Mouse (Mus musculus) stomach, embryonic 15.5 days (tissue): Measurements from ENCODE around the gene Sema4d. TPM values are rescaled to one million over a fixed set of nuclear protein-coding genes. Genes with fewer than 3 reads are reported as not detected.
A peak's percentile ranks its signal among the peaks of the same experiment; 100 is the strongest.
"Not testable (repeated sequence)": the region's sequence is repeated elsewhere in the genome, so short reads cannot be mapped to it uniquely, and the experiment has no call there.

Experiments
- ATAC-seq: fragments of 200-750 bp; cut with Nextera tagmentation; 2 replicates; pipeline ENCODE4 v1.8.0; 2017; ENCODE audit warnings: low read depth, moderate number of reproducible peaks, moderate TSS enrichment; ENCODE audit not compliant: insufficient read depth, low FRiP score
- H3K27ac ChIP-seq: fragments of 300-500 bp; sonication (generic); 2 replicates; pipeline ENCODE4 v1.5.1; 2015; ENCODE audit warnings: mild to moderate bottlenecking, inconsistent platforms
- H3K27me3 ChIP-seq: fragments of 300-500 bp; sonication (generic); replicated peaks from 2 replicates; pipeline ENCODE4 v1.6.1; 2015; ENCODE audit warnings: inconsistent platforms
- H3K36me3 ChIP-seq: fragments of 300-500 bp; sonication (generic); 2 replicates; pipeline ENCODE4 v1.6.1; 2015; ENCODE audit warnings: inconsistent platforms
- H3K4me1 ChIP-seq: fragments of 300-500 bp; sonication (generic); 2 replicates; pipeline ENCODE4 v1.6.1; 2015; ENCODE audit warnings: inconsistent platforms
- H3K4me2 ChIP-seq: fragments of 300-500 bp; sonication (generic); 2 replicates; pipeline ENCODE4 v1.6.1; 2015; ENCODE audit warnings: mild to moderate bottlenecking, inconsistent platforms
- H3K4me3 ChIP-seq: fragments of 300-500 bp; sonication (generic); replicated peaks from 2 replicates; pipeline ENCODE4 v1.5.1; 2015; ENCODE audit warnings: inconsistent platforms
- H3K9ac ChIP-seq: fragments of 300-500 bp; sonication (generic); 2 replicates; pipeline ENCODE4 v1.6.1; 2015; ENCODE audit warnings: inconsistent platforms
- H3K9me3 ChIP-seq: fragments of 300-500 bp; sonication (generic); 2 replicates; pipeline ENCODE4 v1.6.1; 2016; ENCODE audit warnings: inconsistent platforms
- WGBS: fragments of 180-500 bp; shearing (Covaris S2); methylation state at CpG from one replicate; pipeline ENCODE4 v1.1.7; 2015; 5-methylcytosine and 5-hydroxymethylcytosine counted together
- polyA plus RNA-seq: library from polyadenylated mRNA; unstranded; fragments of >200 nt; fragmentation: Nextera tagmentation; extraction: Ambion mirVana; gene quantifications from 2 replicates; pipeline ENCODE4 v1.2.1, GENCODE M21; 2015

The Sema4d gene
- polyA plus RNA-seq, 1 experiment from 2014 or later: 10.2 TPM

DNA sequence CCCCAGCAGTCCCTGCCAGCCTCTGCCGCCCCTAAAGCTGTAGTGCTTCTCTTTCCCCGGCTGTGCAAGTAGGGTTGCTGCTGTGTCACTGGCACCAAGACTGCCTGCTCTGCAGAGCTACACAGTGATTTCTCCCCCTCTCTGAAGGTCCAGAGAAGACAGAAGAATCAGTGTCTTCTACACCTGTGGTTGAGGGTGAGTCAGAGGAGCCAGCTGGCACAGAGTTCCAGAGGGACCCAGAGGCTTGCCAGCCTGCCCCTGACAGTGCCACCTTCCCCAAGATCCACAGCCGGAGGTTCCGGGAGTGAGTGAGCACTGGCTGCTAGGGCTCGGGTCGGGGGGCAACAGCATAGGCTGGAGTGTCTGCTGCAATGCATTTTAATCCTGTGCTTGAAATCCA is 114.9 kb downstream of the Sema4d start:
- H3K27me3 ChIP-seq: no peaks in the 10 kb centered on the region
- peaks cover 86% of the 10 kb centered on the region for H3K36me3 ChIP-seq
- H3K27ac ChIP-seq: no peak overlapping the region
- no peak overlapping the region for H3K4me2 ChIP-seq
- no peak overlapping the region for H3K9ac ChIP-seq
- H3K4me1 ChIP-seq: no peaks in the 10 kb centered on the region
- H3K4me3 ChIP-seq: no peak overlapping the region
- H3K9me3 ChIP-seq: no peaks in the 10 kb centered on the region
- WGBS: 94% methylated on average over 6 of the region's 6 CpGs
- ATAC-seq: no peak

DNA sequence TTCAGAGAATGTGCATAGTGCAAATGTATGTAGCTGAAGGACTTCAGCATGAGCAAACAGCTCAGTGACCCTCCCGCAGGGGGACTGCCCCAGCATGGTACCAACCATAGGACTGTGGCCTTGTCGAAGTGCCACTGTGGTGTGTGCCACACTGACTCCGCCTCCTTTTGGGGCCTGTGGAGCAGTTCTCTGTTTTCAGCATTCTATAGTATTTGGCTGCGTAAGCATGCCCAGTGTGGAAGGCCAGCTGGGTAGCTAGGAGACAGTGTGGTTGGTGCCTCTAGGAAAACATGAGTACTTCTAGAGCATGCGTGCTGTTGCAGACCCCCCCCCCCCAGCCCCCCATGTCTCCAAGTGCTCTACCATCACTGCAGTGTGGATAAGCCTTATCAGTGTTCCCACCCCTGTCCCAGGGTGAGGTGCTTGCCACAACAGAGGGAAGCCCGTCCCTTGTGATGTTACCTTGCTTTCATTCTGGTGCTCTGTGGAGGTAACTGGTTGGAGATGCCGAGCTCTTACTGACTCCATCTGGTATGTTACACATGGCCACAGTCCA is 115.8 kb downstream of the Sema4d start:
- no peaks in the 10 kb centered on the region for H3K4me1 ChIP-seq
- H3K4me2 ChIP-seq: no peak overlapping the region
- peaks cover 84% of the 10 kb centered on the region for H3K36me3 ChIP-seq
- no peak overlapping the region for H3K27ac ChIP-seq
- H3K9me3 ChIP-seq: no peaks in the 10 kb centered on the region
- peak; percentile 45; the same call in 1 of the 2 replicates for ATAC-seq
- H3K27me3 ChIP-seq: no peaks in the 10 kb centered on the region
- WGBS: 87% methylated on average over 7 of the region's 7 CpGs
- H3K9ac ChIP-seq: no peak overlapping the region
- H3K4me3 ChIP-seq: no peak overlapping the region

DNA sequence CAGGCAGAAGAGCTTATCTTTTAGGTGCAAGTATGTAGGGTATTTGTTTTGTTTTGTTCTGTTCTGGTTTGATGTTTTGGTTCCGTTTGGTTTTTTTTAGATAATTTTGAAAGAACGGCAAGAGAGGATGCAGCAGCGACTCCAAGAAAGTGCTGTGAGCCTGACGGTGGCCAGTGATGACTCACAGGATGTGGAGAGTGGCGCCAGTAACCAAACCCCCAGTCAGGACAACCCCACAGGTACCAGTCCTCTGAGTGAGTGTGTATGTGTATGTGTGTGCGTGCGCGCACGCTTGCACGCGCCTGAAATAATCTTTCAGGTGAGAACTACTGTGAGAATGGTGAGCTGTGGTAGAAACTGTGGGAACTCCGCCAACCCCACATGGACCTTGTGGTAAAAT is 116.5 kb downstream of the Sema4d start:
- no peaks in the 10 kb centered on the region for H3K9me3 ChIP-seq
- WGBS: 94% methylated on average over 12 of the region's 12 CpGs
- no peaks in the 10 kb centered on the region for H3K4me1 ChIP-seq
- H3K27me3 ChIP-seq: no peaks in the 10 kb centered on the region
- peaks cover 78% of the 10 kb centered on the region for H3K36me3 ChIP-seq
- H3K4me3 ChIP-seq: no peak overlapping the region
- H3K4me2 ChIP-seq: no peak overlapping the region
- H3K9ac ChIP-seq: no peak overlapping the region
- ATAC-seq: no peak
- no peak overlapping the region for H3K27ac ChIP-seq

DNA sequence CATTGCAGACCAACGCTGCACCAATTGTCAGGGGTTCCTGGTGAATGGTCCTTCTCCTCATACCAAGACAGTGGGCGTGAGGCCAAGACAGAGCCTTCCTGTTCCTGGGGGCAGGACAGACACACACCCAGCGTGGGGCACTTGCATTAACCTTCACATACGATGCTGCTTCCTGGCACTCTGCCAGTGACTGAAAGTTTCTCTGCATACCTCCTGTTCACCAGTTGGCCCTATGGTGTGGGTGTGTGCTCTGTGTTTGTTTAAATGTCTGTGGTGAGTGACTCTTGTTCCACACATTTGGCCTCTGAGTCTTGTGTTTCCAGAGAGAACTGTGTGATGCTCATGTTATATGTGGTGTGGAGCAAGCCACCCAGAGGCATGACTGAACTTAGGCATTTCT is 116.9 kb downstream of the Sema4d start:
- Histone ChIP-seq H3K4me2 (no peak overlapping the region), H3K27ac (no peak overlapping the region), H3K27me3 (no peaks in the 10 kb centered on the region), H3K9me3 (no peaks in the 10 kb centered on the region), H3K36me3 (peaks cover 76% of the 10 kb centered on the region), H3K4me1 (no peaks in the 10 kb centered on the region), H3K4me3 (no peak overlapping the region), H3K9ac (no peak overlapping the region)
- WGBS: 63% methylated on average over 4 of the region's 4 CpGs
- no peak for ATAC-seq

DNA sequence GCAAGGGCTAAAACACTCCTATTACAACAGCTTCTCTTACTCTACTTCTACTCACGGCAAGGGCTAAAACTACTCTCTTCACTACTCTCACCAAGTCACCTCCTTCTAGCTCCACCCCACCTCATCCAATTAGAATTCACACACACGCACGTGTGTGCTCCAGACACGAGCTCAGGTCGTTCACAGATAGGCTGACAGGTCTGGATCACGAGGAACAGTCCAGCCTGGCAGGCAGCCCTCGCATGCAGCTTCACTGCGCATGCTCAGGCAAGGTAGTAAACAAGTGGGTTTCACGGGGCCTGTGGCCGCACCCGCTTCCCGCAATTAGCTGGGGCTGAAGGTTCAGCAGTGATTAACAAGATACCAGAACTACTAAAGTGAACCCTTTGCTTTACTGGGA is 125.4 kb downstream of the Sema4d start:
- not testable (repeated sequence) for H3K27me3 ChIP-seq, H3K27ac ChIP-seq, H3K9me3 ChIP-seq, H3K4me1 ChIP-seq, H3K4me3 ChIP-seq, H3K4me2 ChIP-seq, ATAC-seq, H3K9ac ChIP-seq
- peaks cover 49% of the 10 kb centered on the region for H3K36me3 ChIP-seq
- WGBS: 91% methylated on average over 12 of the region's 12 CpGs

DNA sequence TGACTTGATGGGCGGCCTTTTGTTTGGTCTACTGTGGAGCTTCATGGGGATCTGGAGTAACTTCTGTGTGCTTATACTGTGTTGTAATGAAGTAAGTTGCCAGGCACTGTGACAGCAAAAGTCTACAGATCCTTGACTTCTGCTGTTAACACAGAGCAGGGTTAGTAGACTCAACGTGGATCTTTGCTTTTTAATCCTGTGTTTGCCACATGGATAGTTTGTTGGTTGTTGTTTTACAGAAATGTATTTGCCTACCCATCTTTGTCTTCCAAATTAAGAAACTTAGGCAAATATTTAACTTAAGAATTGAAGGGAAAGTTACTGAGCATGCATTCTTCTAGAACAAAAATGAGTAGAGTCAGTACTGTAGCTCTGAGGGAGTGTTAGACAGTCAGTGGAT is 130.0 kb downstream of the Sema4d start:
- no peak overlapping the region for H3K27ac ChIP-seq
- H3K4me1 ChIP-seq: no peaks in the 10 kb centered on the region
- WGBS: 88% methylated on average over 2 of the region's 2 CpGs
- H3K27me3 ChIP-seq: no peaks in the 10 kb centered on the region
- H3K4me3 ChIP-seq: no peak overlapping the region
- peaks cover 49% of the 10 kb centered on the region for H3K36me3 ChIP-seq
- ATAC-seq: no peak
- no peak overlapping the region for H3K4me2 ChIP-seq
- H3K9me3 ChIP-seq: no peaks in the 10 kb centered on the region
- no peak overlapping the region for H3K9ac ChIP-seq

DNA sequence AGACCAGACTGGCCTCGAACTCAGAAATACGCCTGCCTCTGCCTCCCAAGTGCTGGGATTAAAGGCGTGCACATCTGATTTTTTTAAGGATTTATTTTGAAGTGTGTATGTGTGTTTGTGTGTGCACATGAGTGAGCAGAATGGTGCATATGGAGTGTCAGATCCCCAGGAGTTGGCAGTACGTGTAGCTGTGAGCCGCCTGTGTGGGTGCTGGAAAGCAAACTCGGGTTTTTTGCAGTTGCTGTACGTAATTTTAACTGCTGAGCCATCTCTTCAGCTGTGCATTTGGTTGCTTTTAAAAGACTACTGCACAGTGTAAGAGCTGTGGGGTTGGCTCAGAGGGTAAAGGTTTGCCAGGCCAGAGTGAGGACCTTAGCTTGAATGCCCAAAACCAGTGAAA is 134.0 kb downstream of the Sema4d start:
- Histone ChIP-seq H3K4me3 (no peak overlapping the region), H3K36me3 (peaks cover 62% of the 10 kb centered on the region), H3K27ac (no peak overlapping the region), H3K27me3 (no peaks in the 10 kb centered on the region), H3K4me1 (no peaks in the 10 kb centered on the region), H3K9me3 (no peaks in the 10 kb centered on the region), H3K9ac (no peak overlapping the region), H3K4me2 (no peak overlapping the region)
- no peak for ATAC-seq
- 97% methylated on average over 7 of the region's 7 CpGs for WGBS

DNA sequence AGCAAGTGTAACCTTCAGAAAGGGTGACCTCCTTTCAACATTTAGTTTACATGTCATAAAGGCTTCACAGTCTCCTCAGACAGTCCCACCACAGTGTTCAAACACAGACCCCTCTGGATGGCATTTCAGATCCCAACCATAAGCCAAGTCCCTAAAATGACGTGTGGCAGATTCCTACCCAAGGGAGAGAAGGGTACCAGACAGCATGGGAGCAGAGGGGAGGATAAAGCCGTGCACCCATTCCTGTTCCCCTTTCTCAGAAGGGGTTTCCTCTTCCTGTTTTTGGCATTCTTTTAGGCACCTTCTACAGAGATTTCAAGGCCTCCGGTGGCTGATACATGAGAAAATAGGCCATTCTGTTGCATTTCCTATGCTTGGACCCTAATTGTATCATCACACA is 135.5 kb downstream of the Sema4d start:
- Histone ChIP-seq H3K4me2 (no peak overlapping the region), H3K27me3 (no peaks in the 10 kb centered on the region), H3K9me3 (no peaks in the 10 kb centered on the region), H3K4me1 (no peaks in the 10 kb centered on the region), H3K36me3 (peaks cover 65% of the 10 kb centered on the region), H3K9ac (no peak overlapping the region), H3K27ac (no peak overlapping the region), H3K4me3 (no peak overlapping the region)
- 91% methylated on average over 3 of the region's 3 CpGs for WGBS
- ATAC-seq: no peak

DNA sequence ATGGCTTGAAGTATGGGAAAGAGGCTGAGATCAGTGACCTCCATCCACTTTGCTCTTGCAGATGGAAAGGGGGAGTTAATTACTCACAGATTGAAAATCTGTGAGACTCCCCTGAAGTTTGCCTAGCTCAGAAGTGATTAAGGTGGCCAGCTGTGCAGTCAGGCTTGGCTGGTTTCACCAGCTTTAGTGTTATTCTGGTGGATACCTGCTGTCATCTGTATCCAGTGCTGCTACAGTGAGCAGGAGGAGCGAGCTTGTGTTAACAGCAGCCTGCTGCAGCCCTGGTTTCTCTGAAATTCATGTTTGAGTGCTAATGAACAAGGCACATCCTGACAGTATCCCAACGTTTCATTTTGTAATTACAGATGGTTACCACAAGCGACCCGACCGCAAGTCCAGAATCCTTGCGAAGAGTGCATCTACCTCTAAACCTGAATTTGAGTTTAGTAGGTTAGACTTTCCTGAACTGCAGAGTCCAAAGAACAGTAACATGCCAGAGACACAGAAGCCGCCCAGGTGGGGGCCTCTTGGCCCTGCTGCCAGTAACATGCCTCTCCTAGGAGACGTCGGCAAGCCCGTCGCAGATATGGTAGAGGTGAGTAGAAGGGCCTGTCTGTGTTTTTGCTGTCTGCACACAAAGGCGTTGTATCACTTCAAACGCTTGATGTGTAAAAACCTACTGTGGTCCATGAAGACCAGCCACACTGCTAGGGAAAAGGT is 136.9 kb downstream of the Sema4d start:
- Histone ChIP-seq H3K27me3 (no peaks in the 10 kb centered on the region), H3K9me3 (no peaks in the 10 kb centered on the region), H3K9ac (no peak overlapping the region), H3K36me3 (peaks cover 64% of the 10 kb centered on the region), H3K4me2 (no peak overlapping the region), H3K27ac (no peak overlapping the region), H3K4me1 (0 out of 2 replicates have a peak, but pooled peaks cover 2% of the 10 kb centered on the region), H3K4me3 (no peak overlapping the region)
- 93% methylated on average over 13 of the region's 13 CpGs for WGBS
- ATAC-seq: no peak

DNA sequence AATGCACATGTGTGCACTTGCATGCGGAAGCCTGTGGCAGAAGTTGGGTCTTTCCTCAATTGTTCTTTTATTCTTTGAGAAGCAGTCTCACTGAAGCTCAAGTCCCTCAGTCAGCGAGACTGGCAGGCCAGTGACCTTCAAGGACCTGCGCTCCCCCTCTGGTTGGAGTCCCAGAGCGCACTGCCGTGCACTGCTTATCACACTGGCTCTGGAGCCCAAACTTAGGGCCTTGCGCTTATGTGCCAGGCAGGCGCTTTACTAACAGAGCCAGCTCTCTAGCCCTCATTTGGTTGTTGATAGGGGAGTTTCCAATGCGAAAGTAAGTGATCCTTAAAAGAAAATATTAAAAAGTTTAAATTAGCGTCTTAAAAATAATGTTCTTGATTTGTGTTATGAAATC is 139.6 kb downstream of the Sema4d start:
- Histone ChIP-seq H3K9me3 (no peaks in the 10 kb centered on the region), H3K27me3 (no peaks in the 10 kb centered on the region), H3K4me2 (no peak overlapping the region), H3K9ac (no peak overlapping the region), H3K4me1 (peaks cover 8% of the 10 kb centered on the region), H3K36me3 (peaks cover 46% of the 10 kb centered on the region), H3K4me3 (no peak overlapping the region), H3K27ac (no peak overlapping the region)
- ATAC-seq: no peak
- WGBS: 92% methylated on average over 9 of the region's 9 CpGs

DNA sequence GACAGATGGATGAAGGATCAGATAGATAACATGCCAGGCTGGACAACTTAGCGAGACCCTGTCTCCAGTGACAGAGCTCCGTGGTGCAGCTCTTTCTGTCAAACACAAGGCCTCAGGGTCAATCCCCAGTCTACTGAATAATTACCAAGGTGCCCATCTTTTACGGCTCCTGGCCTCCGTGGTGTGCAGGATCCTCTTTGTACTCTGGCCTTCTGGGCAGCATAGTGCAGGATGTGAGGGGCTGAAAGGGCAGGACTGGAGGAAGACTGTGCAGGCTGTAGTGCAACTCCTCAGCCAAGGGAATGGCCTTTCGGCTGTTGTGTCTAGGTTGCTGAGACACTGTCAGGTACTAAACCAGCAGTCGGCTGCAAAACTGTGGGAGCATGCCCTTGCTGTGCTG is 140.4 kb downstream of the Sema4d start:
- Histone ChIP-seq H3K4me1 (peaks cover 11% of the 10 kb centered on the region), H3K27ac (no peak overlapping the region), H3K4me2 (no peak overlapping the region), H3K27me3 (no peaks in the 10 kb centered on the region), H3K9ac (no peak overlapping the region), H3K4me3 (no peak overlapping the region), H3K9me3 (no peaks in the 10 kb centered on the region), H3K36me3 (peaks cover 43% of the 10 kb centered on the region)
- 95% methylated on average over 6 of the region's 6 CpGs for WGBS
- ATAC-seq: no peak

DNA sequence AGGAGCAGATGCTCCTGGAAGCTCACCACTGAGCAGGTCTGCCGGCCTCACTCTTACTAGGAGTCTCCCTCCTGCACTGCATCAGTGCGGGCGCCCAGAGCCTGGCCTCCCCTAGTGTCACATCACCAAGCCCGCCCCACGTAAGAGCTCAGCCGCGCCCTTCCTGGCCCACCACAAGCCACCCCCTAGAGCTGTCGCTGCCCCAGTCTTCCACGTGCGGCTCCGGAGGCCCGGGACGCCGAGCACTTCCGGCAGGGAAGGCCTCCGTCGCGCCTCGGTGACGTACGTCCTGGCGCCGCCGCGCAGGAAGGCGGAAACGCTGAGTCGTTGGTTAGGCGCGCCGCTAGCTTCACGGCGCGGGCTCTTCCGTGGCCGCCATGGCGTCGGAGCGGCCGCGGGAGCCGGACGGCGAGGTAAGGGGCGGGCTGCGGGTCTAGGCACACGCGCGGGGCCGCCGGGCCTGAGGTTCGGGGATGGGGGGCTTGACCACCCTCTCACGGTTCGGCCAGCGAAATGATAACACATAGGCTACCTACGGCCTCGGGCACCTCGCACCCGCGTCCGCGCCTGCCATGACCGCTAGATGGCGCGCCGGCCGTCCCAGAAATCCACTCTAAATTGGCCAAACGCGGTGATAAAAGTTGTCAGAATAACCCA is 142.0 kb downstream of the Sema4d start, which contains the start of gene Secisbp2:
Gene Secisbp2, plus strand, starts transcription at position 290 of the 657 bp plus-strand sequence.
- Histone ChIP-seq H3K9ac (peak within 1 kb of the TSS; percentile 68), H3K36me3 (peaks cover 31% of the 10 kb centered on the region)
- WGBS: under 1% methylated on average over 68 of the region's 69 CpGs

More for the DNA sequence above, 142.0 kb downstream of the Sema4d start, which contains the start of gene Secisbp2:
- H3K9me3 ChIP-seq: no peaks in the 10 kb centered on the region
- no peaks in the 10 kb centered on the region for H3K27me3 ChIP-seq
- peaks cover 24% of the 10 kb centered on the region for H3K4me1 ChIP-seq
- peak within 1 kb of the TSS; percentile 74 for H3K4me3 ChIP-seq
- peak within 1 kb of the TSS; percentile 88 for H3K27ac ChIP-seq
- ATAC-seq: peak; percentile 93
- peak within 1 kb of the TSS; percentile 67 for H3K4me2 ChIP-seq
